Comparison of ENCODE assay signal across 11 mouse cellular contexts in the genomic region with DNA sequence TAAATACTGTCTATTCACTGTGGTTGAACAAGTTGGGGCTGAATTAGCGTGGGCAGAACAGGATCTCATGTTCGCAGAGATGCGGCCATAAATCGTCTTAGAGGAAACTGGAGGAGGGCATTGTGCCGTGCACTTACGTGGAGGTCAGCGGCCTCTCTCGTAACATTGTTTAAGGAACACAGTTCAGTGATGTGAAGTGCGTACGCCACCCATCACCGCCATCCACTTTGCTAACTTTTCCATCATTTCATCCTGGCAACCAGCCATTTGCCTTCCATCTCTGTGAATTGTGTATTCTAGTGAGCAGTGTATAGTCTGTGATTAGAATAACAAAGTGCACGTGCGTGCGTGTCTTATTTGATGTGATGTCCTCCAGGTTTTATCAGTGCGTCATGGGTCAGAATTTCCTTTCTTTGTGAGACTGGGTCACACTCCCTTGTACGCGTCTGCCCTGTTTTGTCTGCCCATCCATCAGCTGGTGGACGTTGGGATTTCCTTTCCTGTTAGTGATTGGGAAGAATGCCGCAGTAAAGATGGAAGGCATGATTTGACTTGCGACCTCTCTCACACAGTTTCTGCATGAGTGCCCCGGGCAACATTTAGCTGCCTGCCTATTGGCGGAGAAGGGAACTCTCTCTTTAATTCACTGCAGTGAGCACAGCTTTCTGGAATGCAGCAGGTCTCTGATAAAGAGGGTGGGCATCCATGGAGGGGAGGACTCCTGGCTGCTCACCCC. TPM values are rescaled to one million over a fixed set of nuclear protein-coding genes. Genes with fewer than 3 reads are reported as not detected.
DNase-seq lines count a peak whose midpoint lies in the region; ATAC-seq lines count a peak whose summit lies in the region.
"Had no signal": no experiment of that assay in that cellular context is flagged by ENCODE, and none has a peak within 500 bp of the region (broad histone marks: within the 10 kb centered on the region; RNA-seq: fewer than 3 reads in every experiment).

No protein-coding gene starts in this region.

- no peak overlapping the region for H3K4me3 ChIP-seq in intestine, embryonic 14.5 days (ENCODE audit: low read depth, low read length)
- H3K4me3 ChIP-seq in intestine, embryonic 16.5 days (ENCODE audit: low read length), result no peak overlapping the region
- H3K4me3 ChIP-seq in hindbrain, embryonic 14.5 days (replicated peaks; ENCODE audit: low read length), result no peak overlapping the region
- H3K4me3 ChIP-seq in midbrain, embryonic 15.5 days, result no peak overlapping the region
- H3K4me3 ChIP-seq: embryonic facial prominence, embryonic 13.5 days had no signal

- H3K27ac ChIP-seq in intestine, embryonic 14.5 days (ENCODE audit: low read depth), result no peak overlapping the region
- no peak overlapping the region for H3K27ac ChIP-seq in intestine, embryonic 16.5 days (ENCODE audit: low read length)
- H3K27ac ChIP-seq in hindbrain, embryonic 14.5 days, result no peak overlapping the region
- 0 out of 2 replicates have a peak overlapping the region, but pooled peaks have one; percentile 11 for H3K27ac ChIP-seq in midbrain, embryonic 15.5 days
- H3K27ac ChIP-seq: embryonic facial prominence, embryonic 13.5 days; liver, embryonic 14.5 days had no signal

- H3K9ac ChIP-seq in intestine, embryonic 14.5 days (ENCODE audit: low read length), result no peak overlapping the region
- no peak overlapping the region for H3K9ac ChIP-seq in intestine, embryonic 16.5 days (ENCODE audit: low read depth, low read length)
- no peak overlapping the region for H3K9ac ChIP-seq in hindbrain, embryonic 14.5 days
- no peak overlapping the region for H3K9ac ChIP-seq in midbrain, embryonic 15.5 days
- H3K9ac ChIP-seq: embryonic facial prominence, embryonic 13.5 days; liver, embryonic 14.5 days had no signal

- no peak for DNase-seq in intestine, embryonic 14.5 days (ENCODE audit: low spot score)
- peak; percentile 68 for DNase-seq in embryo, embryonic 10.5 days (ENCODE audit: low spot score)
- peak; percentile 36 for DNase-seq in hindbrain, embryonic 14.5 days (ENCODE audit: low spot score)
- no peak for DNase-seq in adrenal gland, postnatal 36 days
- DNase-seq in thymus, postnatal 25 days, result no peak
- DNase-seq in cerebellum, adult 8-10 months, result no peak
- DNase-seq: heart, postnatal 36 days had no signal

- WGBS in intestine, embryonic 14.5 days, result 21% methylated on average over 22 of the region's 22 CpGs
- 42% methylated on average over 22 of the region's 22 CpGs for WGBS in intestine, embryonic 16.5 days
- WGBS in hindbrain, embryonic 14.5 days, result 21% methylated on average over 22 of the region's 22 CpGs
- 43% methylated on average over 22 of the region's 22 CpGs for WGBS in midbrain, embryonic 15.5 days

- H3K36me3 ChIP-seq in intestine, embryonic 14.5 days (ENCODE audit: control insufficient read depth, insufficient read depth, low read length), result no peaks in the 10 kb centered on the region
- no peaks in the 10 kb centered on the region for H3K36me3 ChIP-seq in intestine, embryonic 16.5 days (ENCODE audit: control insufficient read depth, insufficient read depth, low read length)
- H3K36me3 ChIP-seq in hindbrain, embryonic 14.5 days (replicated peaks; ENCODE audit: control insufficient read depth, insufficient read depth), result no peaks in the 10 kb centered on the region
- H3K36me3 ChIP-seq in midbrain, embryonic 15.5 days (replicated peaks), result no peaks in the 10 kb centered on the region
- H3K36me3 ChIP-seq: embryonic facial prominence, embryonic 13.5 days had no signal

- no peaks in the 10 kb centered on the region for H3K9me3 ChIP-seq in intestine, embryonic 14.5 days (ENCODE audit: control insufficient read depth, low read length)
- no peaks in the 10 kb centered on the region for H3K9me3 ChIP-seq in intestine, embryonic 16.5 days (ENCODE audit: control insufficient read depth, low read length)
- H3K9me3 ChIP-seq in hindbrain, embryonic 14.5 days (ENCODE audit: control insufficient read depth, low read length), result no peaks in the 10 kb centered on the region
- H3K9me3 ChIP-seq in midbrain, embryonic 15.5 days, result no peaks in the 10 kb centered on the region
- H3K9me3 ChIP-seq: embryonic facial prominence, embryonic 13.5 days had no signal

- peaks cover 12% of the 10 kb centered on the region for H3K4me1 ChIP-seq in intestine, embryonic 14.5 days (replicated peaks; ENCODE audit: control insufficient read depth, insufficient read depth, low read length)
- peaks cover 14% of the 10 kb centered on the region for H3K4me1 ChIP-seq in intestine, embryonic 16.5 days (ENCODE audit: control insufficient read depth, insufficient read depth, low read length)
- H3K4me1 ChIP-seq in hindbrain, embryonic 14.5 days (replicated peaks; ENCODE audit: control insufficient read depth, insufficient read depth, low read length), result peaks cover 17% of the 10 kb centered on the region
- H3K4me1 ChIP-seq in midbrain, embryonic 15.5 days, result peaks cover 20% of the 10 kb centered on the region

- no peak overlapping the region for H3K4me2 ChIP-seq in intestine, embryonic 14.5 days (ENCODE audit: low read length)
- H3K4me2 ChIP-seq in intestine, embryonic 16.5 days (ENCODE audit: low read depth, low read length), result no peak overlapping the region
- H3K4me2 ChIP-seq in hindbrain, embryonic 14.5 days (replicated peaks), result 0 out of 2 replicates have a peak overlapping the region, but pooled peaks have one; percentile 5
- peak overlapping the region; percentile 5; the same call in 1 of the 2 replicates for H3K4me2 ChIP-seq in midbrain, embryonic 15.5 days
- H3K4me2 ChIP-seq: embryonic facial prominence, embryonic 13.5 days had no signal

- H3K27me3 ChIP-seq in intestine, embryonic 14.5 days (replicated peaks; ENCODE audit: control insufficient read depth, insufficient read depth, low read length), result no peaks in the 10 kb centered on the region
- H3K27me3 ChIP-seq in intestine, embryonic 16.5 days (replicated peaks; ENCODE audit: control insufficient read depth, insufficient read depth, low read length), result no peaks in the 10 kb centered on the region
- H3K27me3 ChIP-seq in hindbrain, embryonic 14.5 days (ENCODE audit: control insufficient read depth, insufficient read depth, low read length), result no peaks in the 10 kb centered on the region
- H3K27me3 ChIP-seq in midbrain, embryonic 15.5 days (replicated peaks), result no peaks in the 10 kb centered on the region
- H3K27me3 ChIP-seq: embryonic facial prominence, embryonic 13.5 days had no signal

- ATAC-seq in intestine, embryonic 14.5 days (replicated peaks; ENCODE audit: low FRiP score, low TSS enrichment, low read depth), result peak; percentile 52; the same call in 1 of the 2 replicates
- no peak for ATAC-seq in intestine, embryonic 16.5 days
- ATAC-seq in hindbrain, embryonic 14.5 days (ENCODE audit: low FRiP score), result peak; percentile 57; the same call in 1 of the 2 replicates
- ATAC-seq in midbrain, embryonic 15.5 days (replicated peaks), result peak; percentile 50; the same call in 1 of the 2 replicates

RNA-seq across cellular contexts. Expression of gene Bcr, which starts 33.0 kb away (rescaled TPM):
- 11.3 and 14.4 TPM in 2 replicates for polyA plus RNA-seq in intestine, embryonic 14.5 days (2014; fragmentation: Nextera tagmentation; extraction: Ambion mirVana)
- 18.5 and 20.1 TPM in 2 replicates for polyA plus RNA-seq in intestine, embryonic 16.5 days (2015; fragmentation: Nextera tagmentation; extraction: Ambion mirVana)
- 19.6 and 24.0 TPM in 2 replicates for polyA plus RNA-seq in hindbrain, embryonic 14.5 days (2014; fragmentation: Nextera tagmentation; extraction: Ambion mirVana)
- polyA plus RNA-seq in midbrain, embryonic 15.5 days (2015; fragmentation: Nextera tagmentation; extraction: Ambion mirVana), result 17.9 and 19.2 TPM in 2 replicates
- 10 to 100 TPM; 33.8 to 47.7 TPM for total RNA-seq in adrenal gland, postnatal 36 days (2021)

RNA-seq across cellular contexts. Expression of gene Rab36, which starts 56.6 kb away (rescaled TPM):
- 8.2 and 8.9 TPM in 2 replicates for polyA plus RNA-seq in intestine, embryonic 14.5 days (2014; fragmentation: Nextera tagmentation; extraction: Ambion mirVana)
- 5.2 and 5.5 TPM in 2 replicates for polyA plus RNA-seq in intestine, embryonic 16.5 days (2015; fragmentation: Nextera tagmentation; extraction: Ambion mirVana)
- polyA plus RNA-seq in hindbrain, embryonic 14.5 days (2014; fragmentation: Nextera tagmentation; extraction: Ambion mirVana), result 14.5 and 17.0 TPM in 2 replicates
- polyA plus RNA-seq in midbrain, embryonic 15.5 days (2015; fragmentation: Nextera tagmentation; extraction: Ambion mirVana), result 22.2 and 23.2 TPM in 2 replicates
- total RNA-seq in adrenal gland, postnatal 36 days (2021), result 10 to 100 TPM; 11.9 to 14.9 TPM

Comparison
In these comparisons a context has a peak if more than half of its experiments do, and no peak if none do; other contexts are left out.
1. DNase-seq: peak in embryo, embryonic 10.5 days (single experiment) and hindbrain, embryonic 14.5 days (single experiment); none in intestine, embryonic 14.5 days (single experiment), adrenal gland, postnatal 36 days (0 of 2), thymus, postnatal 25 days (single experiment) and cerebellum, adult 8-10 months (single experiment).
2. H3K4me2 ChIP-seq: peak in hindbrain, embryonic 14.5 days (single experiment) and midbrain, embryonic 15.5 days (single experiment); none in intestine, embryonic 14.5 days (single experiment) and intestine, embryonic 16.5 days (single experiment).